Mouse (Mus musculus): ENCODE results near the gene Sltm. TPM values are rescaled to one million over a fixed set of nuclear protein-coding genes. Genes with fewer than 3 reads are reported as not detected.

Gene Sltm
- polyA plus RNA-seq, 1 experiment from 2014 or later, result 51.2 TPM

Other genes with a start within 250 kb of the Sltm start
- gene Ccnb2, start 121.2 kb upstream of the Sltm start, polyA plus RNA-seq (2014; fragmentation: Nextera tagmentation; extraction: Ambion mirVana), result 230 and 249 TPM in 2 replicates
- 22.9 and 23.3 TPM in 2 replicates for gene Rnf111, start 39.0 kb upstream of the Sltm start, polyA plus RNA-seq (2014; fragmentation: Nextera tagmentation; extraction: Ambion mirVana)
- 0.48 and 0.65 TPM in 2 replicates for gene Gm10642, start 113.5 kb downstream of the Sltm start, polyA plus RNA-seq (2014; fragmentation: Nextera tagmentation; extraction: Ambion mirVana)
- gene Mindy2, start 114.4 kb downstream of the Sltm start, polyA plus RNA-seq (2014; fragmentation: Nextera tagmentation; extraction: Ambion mirVana), result 11.4 and 13.4 TPM in 2 replicates
- 74.2 and 82.2 TPM in 2 replicates for gene Adam10, start 136.2 kb downstream of the Sltm start, polyA plus RNA-seq (2014; fragmentation: Nextera tagmentation; extraction: Ambion mirVana)